Mouse (Mus musculus) heart, postnatal 0 days (tissue): ENCODE measurements around the gene Hivep3.

Source experiments
- CTCF ChIP-seq: IDR thresholded peaks from 2 replicates; pipeline ENCODE4 v1.5.1; 2016; ENCODE audit warnings: antibody characterized with exemption, control low read depth, low read depth
- EP300 ChIP-seq: IDR thresholded peaks from 2 replicates; pipeline ENCODE4 v1.6.1; 2016; ENCODE audit warnings: antibody characterized with exemption, low read depth

GRCm38 (mm10) chr4:119904296-119904695, 170.7 kb downstream of the Hivep3 start:
- TF ChIP-seq EP300: no peak
- no peak for TF ChIP-seq CTCF
